Mouse (Mus musculus): ENCODE measurements around the gene Slc26a11.

Slc26a11 gene

DNA sequence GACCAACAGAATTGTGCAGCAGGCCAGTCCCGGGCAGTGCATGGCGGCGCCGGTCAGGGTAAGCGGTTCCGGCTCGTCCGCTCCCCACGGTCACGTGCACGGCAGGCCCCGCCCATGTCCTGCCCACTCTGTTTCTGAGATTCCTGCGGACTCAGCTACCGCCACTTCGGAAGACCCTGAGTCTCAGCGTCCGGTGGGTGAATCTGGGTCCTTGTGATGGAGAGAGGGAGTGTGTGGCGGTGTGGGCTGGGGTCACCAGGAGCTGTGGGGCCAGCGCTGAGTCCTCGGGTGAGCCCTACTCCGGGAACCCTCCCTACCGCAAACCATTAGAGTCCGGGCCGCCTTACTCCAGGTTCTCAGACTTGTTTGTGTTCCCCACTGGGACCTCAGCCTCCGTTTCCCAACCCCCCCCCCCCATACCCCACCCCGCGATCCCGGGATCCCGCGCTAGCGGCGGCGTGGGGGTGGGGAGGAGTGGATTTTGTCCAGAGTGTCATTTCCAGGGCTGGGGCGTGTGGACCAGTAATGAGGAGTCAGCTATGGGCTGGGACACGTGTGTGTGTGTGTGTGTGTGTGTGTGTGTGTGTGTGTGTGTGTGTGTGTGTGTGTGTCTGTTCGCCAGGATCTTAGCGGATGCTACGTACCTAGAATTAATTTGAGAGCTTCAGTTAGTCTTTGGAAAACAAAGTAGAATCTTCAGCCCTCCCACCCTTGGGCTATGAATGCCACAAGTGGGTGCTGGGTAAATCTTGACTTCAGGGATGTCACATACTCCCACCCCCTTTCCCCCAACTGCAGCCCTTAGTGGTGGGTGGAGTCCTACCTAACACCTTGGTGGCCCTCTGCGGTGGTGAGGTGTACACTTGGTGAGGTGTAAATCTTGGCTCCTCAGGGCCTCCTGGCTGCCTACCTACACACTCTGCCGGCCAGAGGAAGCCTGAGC is at the start of gene Slc26a11, which contains the start of gene Sgsh:
Gene Slc26a11, plus strand, starts transcription at position 115 of the 943 bp plus-strand sequence.
Gene Sgsh, minus strand, starts transcription at position 94 of the 943 bp plus-strand sequence.
- peak in 1 of 2 experiments; percentile 72 for DNase-seq (ENCODE audit: low spot score in 2 of 2)

GRCm38 (mm10) chr11:119306762-119307657 is 48.3 kb upstream of the Slc26a11 start:
- no peak for DNase-seq (ENCODE audit: low spot score in 2 of 2)

DNA sequence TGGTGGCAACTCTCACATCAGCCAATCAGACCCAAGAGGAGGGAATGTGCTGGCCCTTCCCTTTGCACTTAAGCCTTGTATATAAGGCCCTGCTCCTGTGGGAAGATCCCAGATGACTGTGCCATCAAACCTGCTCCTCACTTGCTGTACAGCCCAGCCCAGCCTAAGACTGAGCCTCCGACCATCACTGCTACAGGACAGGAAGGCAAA is 47.8 kb upstream of the Slc26a11 start, which contains the start of gene Card14:
Gene Card14, plus strand, starts transcription at position 111 of the 210 bp plus-strand sequence.
- no peak for DNase-seq (ENCODE audit: low spot score in 2 of 2)

DNA sequence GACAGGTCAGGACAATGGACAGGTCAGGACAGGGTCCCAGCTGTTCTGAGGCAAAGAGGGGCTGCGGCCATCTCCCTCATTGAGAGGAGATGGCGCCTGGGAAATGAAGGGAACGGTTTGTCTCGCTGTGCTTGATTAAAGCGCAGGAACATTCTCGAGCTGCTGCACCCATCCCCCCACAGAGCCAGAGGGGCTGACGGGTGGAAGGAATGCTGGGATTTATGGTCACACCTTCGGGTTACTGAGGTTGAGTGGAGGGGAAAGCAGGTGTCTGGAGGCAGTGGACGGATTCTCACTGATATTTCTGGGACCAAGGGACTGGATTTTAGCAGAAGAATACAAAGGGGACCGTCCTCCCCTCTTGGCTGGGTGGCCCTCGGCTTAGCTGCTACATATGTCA is 47.4 kb upstream of the Slc26a11 start:
- no peak for DNase-seq (ENCODE audit: low spot score in 2 of 2)

DNA sequence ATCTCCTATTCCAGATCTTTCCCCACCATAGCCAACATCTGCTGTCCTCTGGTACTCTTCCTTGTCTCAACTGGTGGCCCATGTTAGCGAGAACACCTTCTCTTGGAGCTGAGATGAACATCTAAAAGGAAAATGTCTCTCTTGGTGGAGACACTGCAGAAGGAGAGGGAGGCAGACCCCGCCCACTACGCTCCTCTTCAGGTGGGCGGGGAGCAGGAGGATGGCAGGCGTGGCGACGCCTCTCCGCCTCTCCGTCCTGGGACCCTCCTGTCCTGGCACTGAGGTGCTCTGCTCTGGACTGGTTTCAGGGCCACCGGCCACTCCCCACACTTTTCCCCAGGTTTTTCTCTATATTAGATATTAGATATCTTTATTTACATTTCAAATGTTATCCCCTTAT is 44.7 kb upstream of the Slc26a11 start:
- DNase-seq (ENCODE audit: low spot score in 2 of 2), result no peak

GRCm38 (mm10) chr11:119314252-119314936 is 41.0 kb upstream of the Slc26a11 start:
- no peak for DNase-seq (ENCODE audit: low spot score in 2 of 2)

DNA sequence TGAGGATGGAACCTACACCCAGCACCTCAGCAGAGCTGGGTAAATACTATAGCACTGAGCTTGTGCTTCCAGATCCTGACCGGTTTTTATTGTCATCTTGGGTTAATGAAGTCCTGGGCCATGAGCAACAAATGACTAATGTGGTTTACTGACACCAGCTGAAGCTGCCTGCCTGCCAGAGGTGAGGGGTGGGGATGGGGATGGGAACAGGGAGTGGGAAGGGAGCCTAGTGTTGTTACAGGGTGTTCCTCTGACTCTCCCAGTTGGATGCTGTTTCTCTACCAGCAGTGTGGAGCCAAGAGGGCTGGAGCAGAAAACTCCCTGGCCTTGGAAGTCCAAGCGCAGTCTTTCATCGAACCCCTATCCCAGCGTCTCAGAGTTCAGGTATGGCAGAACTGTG is 38.6 kb upstream of the Slc26a11 start:
- no peak for DNase-seq (ENCODE audit: low spot score in 2 of 2)

- DNase-seq (ENCODE audit: low spot score in 2 of 2), result no peak
Observed at GRCm38 (mm10) chr11:119322521-119322920, 32.8 kb upstream of the Slc26a11 start.

GRCm38 (mm10) chr11:119325068-119325467 is 30.3 kb upstream of the Slc26a11 start:
- DNase-seq (ENCODE audit: low spot score in 2 of 2), result no peak

GRCm38 (mm10) chr11:119330592-119330991 is 24.8 kb upstream of the Slc26a11 start:
- peak in 1 of 2 experiments; percentile 34 for DNase-seq (ENCODE audit: low spot score in 2 of 2)

GRCm38 (mm10) chr11:119331970-119332369 is 23.4 kb upstream of the Slc26a11 start:
- no peak for DNase-seq (ENCODE audit: low spot score in 2 of 2)

DNA sequence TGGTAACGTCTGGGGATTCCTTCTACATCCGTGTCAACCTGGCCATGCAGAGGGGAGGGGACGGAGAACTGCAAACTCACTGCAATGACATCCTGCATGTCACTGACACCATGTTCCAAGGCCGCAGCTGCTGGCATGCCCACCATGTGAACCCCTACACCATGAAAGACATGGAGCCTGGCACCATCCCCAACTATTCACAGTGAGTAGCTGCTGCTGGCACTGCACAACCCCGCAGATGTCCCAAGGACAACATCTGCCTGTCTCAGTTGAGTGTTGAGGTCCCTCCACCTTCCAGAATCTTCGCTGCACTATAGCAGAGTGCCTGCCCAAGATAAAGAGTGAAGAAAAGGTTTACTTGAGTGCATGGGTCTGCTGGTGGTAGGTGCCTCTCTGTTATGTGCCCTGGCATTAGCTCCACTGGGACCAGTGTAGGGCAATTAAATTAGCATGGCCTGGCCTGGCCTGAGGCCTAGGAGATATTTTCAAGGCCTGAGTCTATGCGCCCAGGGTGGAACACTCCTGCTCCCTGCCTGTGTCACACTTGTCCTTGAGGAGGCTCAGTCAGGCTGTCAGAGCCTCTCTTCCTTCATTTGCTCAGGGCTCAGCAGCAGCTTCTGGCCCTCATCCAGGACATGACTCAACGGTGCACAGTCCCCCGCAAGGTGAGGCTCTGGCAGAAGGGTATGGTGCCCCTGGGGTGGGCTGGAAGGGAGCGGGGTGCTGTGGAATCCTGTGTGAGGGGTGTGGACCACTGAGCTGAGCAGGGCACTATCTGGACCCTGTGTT is 16.9 kb upstream of the Slc26a11 start:
- no peak for DNase-seq (ENCODE audit: low spot score in 2 of 2)

DNA sequence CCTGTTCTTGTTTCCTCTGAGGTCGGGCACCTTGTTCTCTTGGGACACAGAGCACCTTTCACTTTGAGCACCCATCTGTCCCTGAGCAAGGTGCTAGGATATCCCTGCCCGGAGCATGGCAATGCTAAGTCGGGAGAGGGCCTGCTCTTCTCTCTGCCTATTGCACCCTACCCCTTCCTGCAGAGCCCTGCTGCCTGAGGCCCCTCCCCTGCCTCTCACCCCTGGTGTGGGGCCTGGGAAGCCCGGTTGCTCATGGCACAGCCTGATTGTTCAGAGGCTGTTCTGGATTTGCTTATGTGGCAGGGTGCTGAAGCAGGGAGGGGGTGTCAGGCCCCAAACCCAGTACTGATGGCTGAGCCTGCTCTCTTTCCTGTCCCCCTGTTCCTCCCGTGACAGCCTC is 16.2 kb upstream of the Slc26a11 start:
- DNase-seq (ENCODE audit: low spot score in 2 of 2), result no peak

DNA sequence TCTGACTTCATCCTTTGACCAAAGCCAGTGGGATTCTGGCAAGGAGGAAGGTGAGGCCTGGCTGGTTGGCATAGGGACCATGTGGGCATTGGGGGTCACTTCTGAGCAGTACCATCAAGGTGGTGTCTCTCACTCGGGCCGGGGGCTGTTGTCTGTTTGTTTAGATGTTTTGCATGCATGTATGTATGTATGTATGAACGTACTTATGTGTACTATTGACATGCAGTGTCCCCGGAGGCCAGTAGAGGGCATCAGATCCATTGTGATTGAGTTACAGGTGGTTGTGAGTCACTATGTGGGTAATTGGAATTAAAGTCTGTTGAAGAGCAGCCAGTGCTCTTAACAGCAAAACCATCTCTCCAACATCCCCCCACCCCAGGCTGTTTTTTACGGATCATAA is 15.7 kb upstream of the Slc26a11 start:
- peak in 1 of 2 experiments; percentile 81 for DNase-seq (ENCODE audit: low spot score in 2 of 2)

GRCm38 (mm10) chr11:119344178-119344577 is 11.2 kb upstream of the Slc26a11 start:
- DNase-seq (ENCODE audit: low spot score in 2 of 2), result no peak

- DNase-seq (ENCODE audit: low spot score in 2 of 2), result no peak
Observed at GRCm38 (mm10) chr11:119344865-119345264, 10.5 kb upstream of the Slc26a11 start.

DNA sequence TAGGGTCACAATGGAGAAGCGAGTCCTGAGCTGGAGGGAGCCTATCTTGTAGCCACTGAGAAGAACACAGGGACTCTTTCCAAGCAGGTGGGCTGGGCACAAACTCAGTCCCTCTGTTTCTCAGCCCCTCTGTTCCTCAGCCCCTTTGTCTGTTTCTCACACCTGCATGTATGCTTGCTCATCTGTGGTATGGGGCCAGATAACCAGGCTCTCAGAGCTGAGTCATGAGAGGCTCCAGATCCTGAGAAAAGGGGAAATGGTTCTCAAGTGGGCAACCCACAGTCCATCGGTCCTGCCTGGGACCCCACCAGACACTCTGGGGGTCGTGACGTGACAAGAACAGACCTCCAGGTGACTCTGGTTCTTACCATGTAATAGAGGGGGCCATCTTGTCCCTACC is 8.2 kb upstream of the Slc26a11 start:
- DNase-seq (ENCODE audit: low spot score in 2 of 2), result no peak

GRCm38 (mm10) chr11:119352113-119352512 is 3.2 kb upstream of the Slc26a11 start:
- no peak for DNase-seq (ENCODE audit: low spot score in 2 of 2)

GRCm38 (mm10) chr11:119353946-119354345 is 1.4 kb upstream of the Slc26a11 start:
- DNase-seq (ENCODE audit: low spot score in 2 of 2), result no peak

DNA sequence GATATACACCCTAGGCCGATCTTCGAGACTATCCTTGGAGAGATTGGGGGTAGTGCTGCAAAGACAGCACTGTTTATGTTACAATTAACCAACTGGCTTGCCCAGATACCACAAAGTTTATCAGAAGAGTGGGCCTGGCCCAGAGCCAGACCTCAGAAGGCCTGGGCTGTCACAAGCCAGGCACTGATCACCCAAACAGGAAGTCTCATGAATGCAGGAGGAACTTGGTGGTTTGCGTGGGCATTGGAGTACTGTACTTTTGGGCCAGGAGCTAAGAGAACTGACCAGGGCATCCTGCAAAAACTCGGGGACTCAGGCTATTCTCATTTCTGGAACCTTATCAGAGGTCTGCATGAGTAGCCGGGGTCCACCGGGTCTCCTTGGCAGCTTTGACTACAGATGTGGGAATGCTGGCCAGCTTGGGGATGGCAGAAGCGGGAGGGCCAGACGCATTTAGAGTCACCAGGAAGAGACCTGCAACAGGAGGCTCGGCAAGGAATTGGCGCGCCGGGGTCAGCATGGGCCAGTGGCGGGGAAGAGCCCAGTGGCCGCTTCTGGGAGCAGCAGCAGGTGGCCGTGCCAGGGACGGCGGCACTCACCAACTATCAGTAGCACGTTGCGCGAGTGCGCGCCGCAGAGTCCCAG is 437 bp upstream of the Slc26a11 start:
- peak in 1 of 2 experiments; percentile 35 for DNase-seq (ENCODE audit: low spot score in 2 of 2)

- DNase-seq (ENCODE audit: low spot score in 2 of 2), result no peak
Observed at GRCm38 (mm10) chr11:119359089-119359488, 3.7 kb downstream of the Slc26a11 start.
